Mouse (Mus musculus) lung, adult 2 months (tissue): ENCODE measurements around the gene Ap5s1. TPM values are rescaled to one million over a fixed set of nuclear protein-coding genes. Genes with fewer than 3 reads are reported as not detected.

Experiments used
- DNase-seq: peaks from one replicate; pipeline ENCODE4 v3.0.0; 2022
- H3K4me1 ChIP-seq: fragments of 200-500 bp; 2 replicates; pipeline ENCODE4 v1.6.1; 2011; ENCODE audit warnings: low read length; ENCODE audit not compliant: control insufficient read depth, insufficient read depth
- H3K4me3 ChIP-seq: fragments of 200-500 bp; replicated peaks from 2 replicates; pipeline ENCODE3; 2011; ENCODE audit warnings: low read depth, mild to moderate bottlenecking, control low read depth, low read length; ENCODE audit errors: extremely low read depth
- CTCF ChIP-seq: fragments of 200-500 bp; IDR thresholded peaks from 2 replicates; pipeline ENCODE4 v1.5.1; 2011; ENCODE audit warnings: mild to moderate bottlenecking, low read length, control low read depth; ENCODE audit not compliant: insufficient read depth
- POLR2A ChIP-seq: fragments of 200-500 bp; IDR thresholded peaks from 2 replicates; pipeline ENCODE4 v1.6.1; 2011; ENCODE audit warnings: low read depth, mild to moderate bottlenecking, control low read depth, low read length, borderline replicate concordance; ENCODE audit errors: extremely low read depth
- WGBS: fragments of 180-500 bp; shearing (Covaris S2); methylation state at CpG from one replicate; pipeline ENCODE4 v1.1.7; 2018; 5-methylcytosine and 5-hydroxymethylcytosine counted together
- polyA plus RNA-seq: library from polyadenylated mRNA; depleted of rRNA; stranded (reverse); fragments of >200 nt; gene quantifications from 2 replicates; pipeline ENCODE4 v1.2.3, GENCODE M21; 2012

The Ap5s1 gene
- polyA plus RNA-seq, 1 experiment, result 46.4 TPM

GRCm38 (mm10) chr2:131233307-131234126, 26.6 kb downstream of the Ap5s1 start, which contains the start of gene Mavs:
Mavs (plus strand) TSS chr2:131234063.
- Histone ChIP-seq H3K4me3 (peak within 1 kb of the TSS; percentile 80), H3K4me1 (peaks cover 10% of the 10 kb centered on the region)
- 15% methylated on average over 29 of the region's 29 CpGs for WGBS
- TF ChIP-seq POLR2A, result peak; percentile 85; the same call in 1 of the 2 replicates
- no peak for TF ChIP-seq CTCF
- DNase-seq, result peak; percentile 91

- DNase-seq, result no peak
- WGBS, result 3% methylated on average over 28 of the region's 28 CpGs
- H3K4me3 ChIP-seq, result peak overlapping the region; percentile 80
- H3K4me1 ChIP-seq, result peaks cover 10% of the 10 kb centered on the region
- TF ChIP-seq CTCF (no peak), POLR2A (no peak)
Observed at GRCm38 (mm10) chr2:131234127-131234650, 27.3 kb downstream of the Ap5s1 start.

GRCm38 (mm10) chr2:131234970-131235635, 28.2 kb downstream of the Ap5s1 start:
- WGBS, result 55% methylated on average over 7 of the region's 7 CpGs
- Histone ChIP-seq H3K4me3 (peak overlapping the region; percentile 19), H3K4me1 (peaks cover 10% of the 10 kb centered on the region)
- TF ChIP-seq POLR2A (no peak), CTCF (no peak)
- DNase-seq, result no peak

- Histone ChIP-seq H3K4me3 (no peak overlapping the region), H3K4me1 (no peaks in the 10 kb centered on the region)
- no peak for DNase-seq
- TF ChIP-seq POLR2A (no peak), CTCF (no peak)
Observed at GRCm38 (mm10) chr2:131242180-131242579, 35.3 kb downstream of the Ap5s1 start.

GRCm38 (mm10) chr2:131242929-131243328, 36.1 kb downstream of the Ap5s1 start:
- no peak for DNase-seq
- H3K4me1 ChIP-seq, result no peaks in the 10 kb centered on the region
- WGBS, result 74% methylated on average over 7 of the region's 7 CpGs
- H3K4me3 ChIP-seq, result no peak overlapping the region
- TF ChIP-seq POLR2A (no peak), CTCF (no peak)

- Histone ChIP-seq H3K4me1 (0 out of 2 replicates have a peak, but pooled peaks cover 4% of the 10 kb centered on the region), H3K4me3 (no peak overlapping the region)
- DNase-seq, result peak; percentile 43
- 9% methylated on average over 7 of the region's 7 CpGs for WGBS
- TF ChIP-seq POLR2A (no peak), CTCF (peak; percentile 86)
Observed at GRCm38 (mm10) chr2:131253681-131254328, 46.9 kb downstream of the Ap5s1 start.

- Histone ChIP-seq H3K4me1 (0 out of 2 replicates have a peak, but pooled peaks cover 4% of the 10 kb centered on the region), H3K4me3 (no peak overlapping the region)
- WGBS, result 31% methylated on average over 2 of the region's 2 CpGs
- DNase-seq, result no peak
- TF ChIP-seq POLR2A (no peak), CTCF (no peak)
Observed at GRCm38 (mm10) chr2:131254329-131254713, 47.4 kb downstream of the Ap5s1 start.

GRCm38 (mm10) chr2:131255738-131256137, 48.9 kb downstream of the Ap5s1 start:
- H3K4me3 ChIP-seq, result no peak overlapping the region
- no peak for DNase-seq
- 67% methylated on average over 3 of the region's 3 CpGs for WGBS
- H3K4me1 ChIP-seq, result 0 out of 2 replicates have a peak, but pooled peaks cover 4% of the 10 kb centered on the region
- no peak for TF ChIP-seq CTCF
- TF ChIP-seq POLR2A, result no peak

- DNase-seq, result no peak
- peaks cover 1% of the 10 kb centered on the region; the same call in 1 of the 2 replicates for H3K4me1 ChIP-seq
- WGBS, result 81% methylated on average over 8 of the region's 8 CpGs
- no peak overlapping the region for H3K4me3 ChIP-seq
- TF ChIP-seq POLR2A, result no peak
- no peak for TF ChIP-seq CTCF
Observed at GRCm38 (mm10) chr2:131258693-131259092, 51.8 kb downstream of the Ap5s1 start.
